ENCODE assay signal across 26 mouse cellular contexts in genomic region chr13:88240448-88240847, GRCm38 (mm10).
"Had no signal": no experiment of that assay in that cellular context is flagged by ENCODE, and none has a peak within 500 bp of the region (broad histone marks: within the 10 kb centered on the region; RNA-seq: fewer than 3 reads in every experiment).

No protein-coding gene starts in this region.

- H3K4me3 ChIP-seq: heart, adult 2 months; heart, embryonic 13.5 days; heart, embryonic 15.5 days; hindbrain, embryonic 13.5 days; hindbrain, embryonic 15.5 days; kidney, embryonic 15.5 days; limb, embryonic 15.5 days; liver, embryonic 12.5 days had no signal

- ATAC-seq: hindbrain, postnatal 0 days; intestine, embryonic 16.5 days; liver, embryonic 12.5 days had no signal

- DNase-seq: gastrocnemius, postnatal 14 days; gastrocnemius, postnatal 36 days; heart, adult 11 months; heart, adult 2 months; heart, postnatal 14 days; heart, postnatal 36 days; kidney, adult 11 months; kidney, adult 2 months; kidney, adult 9 months; kidney, postnatal 14 days; kidney, postnatal 36 days; layer of hippocampus, adult 9-11 months; layer of hippocampus, postnatal 36 days; left cerebral cortex, postnatal 4 days had no signal

- H3K4me2 ChIP-seq: heart, embryonic 11.5 days; heart, embryonic 13.5 days; heart, embryonic 15.5 days; hindbrain, embryonic 13.5 days; hindbrain, embryonic 15.5 days; kidney, embryonic 15.5 days; limb, embryonic 15.5 days; liver, embryonic 12.5 days had no signal

- H3K4me1 ChIP-seq: heart, embryonic 13.5 days; heart, embryonic 15.5 days; hindbrain, embryonic 13.5 days; hindbrain, embryonic 15.5 days; kidney, embryonic 15.5 days; limb, embryonic 15.5 days; liver, embryonic 12.5 days had no signal

- H3K9ac ChIP-seq: heart, embryonic 13.5 days; heart, embryonic 15.5 days; hindbrain, embryonic 13.5 days; hindbrain, embryonic 15.5 days; kidney, embryonic 15.5 days; limb, embryonic 15.5 days; liver, embryonic 12.5 days; liver, embryonic 14.5 days had no signal

- H3K27me3 ChIP-seq: heart, embryonic 13.5 days; heart, embryonic 15.5 days; hindbrain, embryonic 13.5 days; hindbrain, embryonic 15.5 days; kidney, embryonic 15.5 days; limb, embryonic 15.5 days; liver, embryonic 12.5 days had no signal

- H3K9me3 ChIP-seq: heart, embryonic 13.5 days; heart, embryonic 15.5 days; hindbrain, embryonic 13.5 days; hindbrain, embryonic 15.5 days; kidney, embryonic 15.5 days; limb, embryonic 15.5 days; liver, embryonic 12.5 days had no signal

- H3K36me3 ChIP-seq: heart, embryonic 13.5 days; heart, embryonic 15.5 days; hindbrain, embryonic 13.5 days; hindbrain, embryonic 15.5 days; kidney, embryonic 15.5 days; limb, embryonic 15.5 days; liver, embryonic 12.5 days had no signal

- H3K27ac ChIP-seq: heart, adult 2 months; heart, embryonic 13.5 days; heart, embryonic 15.5 days; hindbrain, embryonic 13.5 days; hindbrain, embryonic 15.5 days; hindbrain, postnatal 0 days; kidney, embryonic 15.5 days; kidney, postnatal 0 days; limb, embryonic 15.5 days; liver, embryonic 12.5 days; liver, embryonic 14.5 days had no signal
